Mouse (Mus musculus) layer of hippocampus, adult 6 months (tissue): ENCODE data around the gene Slc16a1. TPM values are rescaled to one million over a fixed set of nuclear protein-coding genes. Genes with fewer than 3 reads are reported as not detected.

Experiments
- long read RNA-seq, 2 experiments: library from polyadenylated mRNA; unstranded; transcript quantifications; one replicate each; pipeline ENCODE4 v2.0.0; 2019 to 2020
- polyA plus RNA-seq: library from polyadenylated mRNA; unstranded; fragments of <200 nt; fragmentation: Nextera tagmentation; gene quantifications from 2 replicates; pipeline ENCODE4 v1.2.3, GENCODE M21; 2021

The Slc16a1 gene
- 8.1 and 9.1 TPM in 2 replicates for polyA plus RNA-seq
- long read RNA-seq, experiment 1, full-length matches to known transcripts = 17 of 31 reads
- long read RNA-seq, experiment 1, partial matches to known transcripts = 13 of 31 reads
- long read RNA-seq, experiment 1, other reads (novel, unspliced or antisense) = 1 of 31 reads
- long read RNA-seq, experiment 2, full-length matches to known transcripts = 92 of 108 reads
- long read RNA-seq, experiment 2, partial matches to known transcripts = 12 of 108 reads
- long read RNA-seq, experiment 2, other reads (novel, unspliced or antisense) = 4 of 108 reads

DNA sequence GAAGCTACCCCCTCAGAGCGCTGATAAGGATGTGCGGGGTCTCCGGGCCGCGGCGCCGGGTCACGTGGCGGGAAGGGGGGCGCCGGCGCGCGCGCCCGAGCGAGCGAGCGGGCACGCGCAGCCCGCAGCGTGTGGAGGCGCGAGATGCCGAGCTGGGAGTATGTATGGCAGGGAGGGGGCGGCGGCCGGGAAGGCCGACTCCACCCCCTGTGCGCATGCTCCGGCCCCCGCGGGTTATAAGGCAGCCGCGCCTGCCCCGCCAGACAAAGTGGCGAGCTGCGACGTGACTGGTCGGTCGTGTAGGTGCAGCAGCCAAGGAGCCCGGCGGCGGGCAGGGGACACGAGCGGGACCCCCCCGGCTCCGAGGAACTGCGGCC, at the start of gene Slc16a1:
Gene Slc16a1, plus strand, starts transcription at position 266 of the 377 bp plus-strand sequence.

Other genes with a start within 250 kb of the Slc16a1 start
- gene Lrig2, start 126.8 kb upstream of the Slc16a1 start, polyA plus RNA-seq = 6.9 and 8.1 TPM in 2 replicates
- gene Ppm1j, start 142.4 kb downstream of the Slc16a1 start, polyA plus RNA-seq = 0.29 and 0.64 TPM in 2 replicates
- not detected in 2 replicates for gene Fam19a3, start 143.2 kb downstream of the Slc16a1 start, polyA plus RNA-seq
- 20.0 and 24.7 TPM in 2 replicates for gene Rhoc, start 149.7 kb downstream of the Slc16a1 start, polyA plus RNA-seq
- gene Mov10, start 179.9 kb downstream of the Slc16a1 start, polyA plus RNA-seq = 1.4 and 1.7 TPM in 2 replicates
- gene St7l, start 225.3 kb downstream of the Slc16a1 start, polyA plus RNA-seq = 30.4 and 31.4 TPM in 2 replicates
- gene Capza1, start 225.8 kb downstream of the Slc16a1 start, polyA plus RNA-seq = 24.0 and 25.2 TPM in 2 replicates